Mouse (Mus musculus) lung, embryonic 16.5 days (tissue): ENCODE results near the gene Pet117. TPM values are rescaled to one million over a fixed set of nuclear protein-coding genes. Genes with fewer than 3 reads are reported as not detected.

Source experiments
- ATAC-seq: fragments of 200-750 bp; cut with Nextera tagmentation; 2 replicates; pipeline ENCODE4 v1.8.0; 2017; ENCODE audit warnings: low read depth, mild to moderate bottlenecking, moderate library complexity
- H3K27ac ChIP-seq: fragments of 300-500 bp; sonication (generic); 2 replicates; pipeline ENCODE4 v1.5.1; 2014; ENCODE audit warnings: mild to moderate bottlenecking, control low read depth, low read length
- H3K27me3 ChIP-seq: fragments of 300-500 bp; sonication (generic); 2 replicates; pipeline ENCODE4 v1.6.1; 2014; ENCODE audit warnings: low read depth, low read length, mixed read lengths; ENCODE audit not compliant: control insufficient read depth, insufficient read depth
- H3K36me3 ChIP-seq: fragments of 300-500 bp; sonication (generic); 2 replicates; pipeline ENCODE4 v1.6.1; 2014; ENCODE audit warnings: low read length; ENCODE audit not compliant: control insufficient read depth, insufficient read depth
- H3K4me1 ChIP-seq: fragments of 300-500 bp; sonication (generic); replicated peaks from 2 replicates; pipeline ENCODE4 v1.6.1; 2014; ENCODE audit warnings: low read length, mixed read lengths; ENCODE audit not compliant: control insufficient read depth, insufficient read depth
- H3K4me2 ChIP-seq: fragments of 300-500 bp; sonication (generic); 2 replicates; pipeline ENCODE4 v1.6.1; 2014; ENCODE audit warnings: low read depth, low read length, control low read depth
- H3K4me3 ChIP-seq: fragments of 300-500 bp; sonication (generic); 2 replicates; pipeline ENCODE4 v1.5.1; 2014; ENCODE audit warnings: mild to moderate bottlenecking, low read length, control low read depth
- H3K9ac ChIP-seq: fragments of 300-500 bp; sonication (generic); 2 replicates; pipeline ENCODE4 v1.6.1; 2014; ENCODE audit warnings: low read length, control low read depth
- H3K9me3 ChIP-seq: fragments of 300-500 bp; sonication (generic); 2 replicates; pipeline ENCODE4 v1.6.1; 2016; ENCODE audit warnings: low read length; ENCODE audit not compliant: control insufficient read depth
- WGBS: fragments of 180-500 bp; shearing (Covaris S2); extraction: QIAGEN DNeasy Blood & Tissue Kit; methylation state at CpG from one replicate; pipeline ENCODE4 v1.1.7; 2014; 5-methylcytosine and 5-hydroxymethylcytosine counted together
- polyA plus RNA-seq: library from polyadenylated mRNA; unstranded; fragments of >200 nt; fragmentation: Nextera tagmentation; extraction: Ambion mirVana; gene quantifications from 2 replicates; pipeline ENCODE4 v1.2.1, GENCODE M21; 2015

The Pet117 gene
- polyA plus RNA-seq, result 2.4 and 4.1 TPM in 2 replicates

- 6% methylated on average over 35 of the region's 38 CpGs for WGBS
- H3K27ac ChIP-seq, result peak within 1 kb of the TSS; percentile 92
- peak within 1 kb of the TSS; percentile 81 for H3K9ac ChIP-seq
- no peaks in the 10 kb centered on the region for H3K9me3 ChIP-seq
- H3K36me3 ChIP-seq, result peaks cover 5% of the 10 kb centered on the region; the same call in 1 of the 2 replicates
- H3K4me2 ChIP-seq, result peak within 1 kb of the TSS; percentile 68
- no peaks in the 10 kb centered on the region for H3K27me3 ChIP-seq
- peak within 1 kb of the TSS; percentile 77 for H3K4me3 ChIP-seq
- peak; percentile 97 for ATAC-seq
- peaks cover 11% of the 10 kb centered on the region for H3K4me1 ChIP-seq
Measured at GRCm38 (mm10) chr2:144368400-144369019, at the start of gene Pet117, which contains the start of gene Kat14. TSS of gene Pet117 (plus strand) at chr2:144368996. TSS of gene Kat14 (plus strand) at chr2:144368983.

GRCm38 (mm10) chr2:144324218-144324617 is 44.6 kb upstream of the Pet117 start:
- H3K9ac ChIP-seq, result no peak overlapping the region
- no peak overlapping the region for H3K4me3 ChIP-seq
- no peaks in the 10 kb centered on the region for H3K9me3 ChIP-seq
- H3K4me2 ChIP-seq, result no peak overlapping the region
- 71% methylated on average over 3 of the region's 3 CpGs for WGBS
- no peaks in the 10 kb centered on the region for H3K36me3 ChIP-seq
- peaks cover 1% of the 10 kb centered on the region for H3K27me3 ChIP-seq
- no peaks in the 10 kb centered on the region for H3K4me1 ChIP-seq
- ATAC-seq, result no peak
- no peak overlapping the region for H3K27ac ChIP-seq

DNA sequence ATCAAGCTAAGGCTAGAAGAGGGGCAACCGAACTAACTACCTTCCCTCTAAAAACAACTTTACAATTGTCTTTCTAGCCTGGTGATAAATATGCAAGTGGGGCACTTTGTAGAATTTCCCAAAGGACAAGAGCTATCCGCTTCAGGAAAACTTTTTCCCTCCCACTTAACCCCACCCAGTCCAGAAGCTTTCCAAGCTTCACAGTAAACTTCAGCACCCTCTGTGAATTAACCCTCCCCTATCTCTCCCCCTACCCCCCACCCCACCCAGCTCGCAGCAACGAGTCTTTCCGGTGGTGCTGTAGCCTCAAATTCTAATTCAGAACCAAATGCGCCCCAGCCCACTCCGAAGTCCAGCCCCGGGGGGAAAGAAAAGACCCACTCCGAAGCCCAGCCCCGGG is 39.3 kb upstream of the Pet117 start:
- Histone ChIP-seq H3K9me3 (no peaks in the 10 kb centered on the region), H3K9ac (0 out of 2 replicates have a peak overlapping the region, but pooled peaks have one; percentile 4), H3K36me3 (no peaks in the 10 kb centered on the region), H3K27me3 (peaks cover 38% of the 10 kb centered on the region), H3K27ac (no peak overlapping the region), H3K4me2 (peak overlapping the region; percentile 97), H3K4me3 (peak overlapping the region; percentile 62), H3K4me1 (peaks cover 18% of the 10 kb centered on the region)
- 3% methylated on average over 7 of the region's 10 CpGs for WGBS
- ATAC-seq, result no peak

GRCm38 (mm10) chr2:144329937-144330336 is 38.9 kb upstream of the Pet117 start:
- 5% methylated on average over 10 of the region's 10 CpGs for WGBS
- Histone ChIP-seq H3K27me3 (peaks cover 42% of the 10 kb centered on the region), H3K4me1 (peaks cover 18% of the 10 kb centered on the region), H3K4me3 (peak overlapping the region; percentile 62), H3K9me3 (no peaks in the 10 kb centered on the region), H3K36me3 (no peaks in the 10 kb centered on the region), H3K4me2 (peak overlapping the region; percentile 97), H3K27ac (no peak overlapping the region), H3K9ac (0 out of 2 replicates have a peak overlapping the region, but pooled peaks have one; percentile 4)
- no peak for ATAC-seq

GRCm38 (mm10) chr2:144330352-144330959 is 38.3 kb upstream of the Pet117 start:
- 3% methylated on average over 24 of the region's 41 CpGs for WGBS
- H3K9me3 ChIP-seq, result no peaks in the 10 kb centered on the region
- H3K4me1 ChIP-seq, result peaks cover 18% of the 10 kb centered on the region
- peak; percentile 20 for ATAC-seq
- H3K27ac ChIP-seq, result no peak overlapping the region
- H3K9ac ChIP-seq, result peak overlapping the region; percentile 66
- peak overlapping the region; percentile 97 for H3K4me2 ChIP-seq
- H3K4me3 ChIP-seq, result peak overlapping the region; percentile 62
- H3K27me3 ChIP-seq, result peaks cover 43% of the 10 kb centered on the region
- no peaks in the 10 kb centered on the region for H3K36me3 ChIP-seq

GRCm38 (mm10) chr2:144330960-144331371 is 37.8 kb upstream of the Pet117 start:
- Histone ChIP-seq H3K27ac (no peak overlapping the region), H3K9ac (peak overlapping the region; percentile 66), H3K27me3 (peaks cover 43% of the 10 kb centered on the region), H3K4me1 (peaks cover 18% of the 10 kb centered on the region), H3K9me3 (no peaks in the 10 kb centered on the region), H3K4me2 (peak overlapping the region; percentile 97), H3K4me3 (peak overlapping the region; percentile 62), H3K36me3 (no peaks in the 10 kb centered on the region)
- peak; percentile 56 for ATAC-seq
- WGBS, result 1% methylated on average over 27 of the region's 50 CpGs

GRCm38 (mm10) chr2:144331401-144332302 is 37.1 kb upstream of the Pet117 start, which contains the start of gene Ovol2:
TSS of gene Ovol2 (minus strand) at chr2:144332146.
- Histone ChIP-seq H3K36me3 (no peaks in the 10 kb centered on the region), H3K9me3 (no peaks in the 10 kb centered on the region), H3K4me1 (peaks cover 18% of the 10 kb centered on the region), H3K9ac (peak within 1 kb of the TSS; percentile 66), H3K27ac (peak within 1 kb of the TSS; percentile 64), H3K4me3 (peak within 1 kb of the TSS; percentile 62), H3K27me3 (peaks cover 43% of the 10 kb centered on the region), H3K4me2 (peak within 1 kb of the TSS; percentile 97)
- WGBS, result under 1% methylated on average over 62 of the region's 62 CpGs
- peak; percentile 78 for ATAC-seq

GRCm38 (mm10) chr2:144332486-144332885 is 36.3 kb upstream of the Pet117 start:
- Histone ChIP-seq H3K27ac (0 out of 2 replicates have a peak overlapping the region, but pooled peaks have one; percentile 46), H3K27me3 (peaks cover 43% of the 10 kb centered on the region), H3K4me2 (peak overlapping the region; percentile 97), H3K4me3 (peak overlapping the region; percentile 62), H3K9me3 (no peaks in the 10 kb centered on the region), H3K9ac (0 out of 2 replicates have a peak overlapping the region, but pooled peaks have one; percentile 20), H3K4me1 (peaks cover 18% of the 10 kb centered on the region), H3K36me3 (no peaks in the 10 kb centered on the region)
- no peak for ATAC-seq
- WGBS, result 5% methylated on average over 9 of the region's 9 CpGs
